Mouse (Mus musculus): Measurements from ENCODE around the gene Fgfr2. TPM values are rescaled to one million over a fixed set of nuclear protein-coding genes. Genes with fewer than 3 reads are reported as not detected.

The Fgfr2 gene
- polyA plus RNA-seq, 1 experiment, result 52.3 TPM

GRCm38 (mm10) chr7:132575623-132576022 is 547.5 kb downstream of the Fgfr2 start:
- TF ChIP-seq CTCF (IDR thresholded peaks at IDR 0.05; ENCODE audit: borderline replicate concordance, extremely low read depth, insufficient read depth, insufficient read length) (peak; percentile 72), POLR2A (IDR thresholded peaks at IDR 0.05; ENCODE audit: borderline replicate concordance, extremely low read depth, insufficient read depth, insufficient read length, poor library complexity, severe bottlenecking) (no peak)
- peak; percentile 96 for DNase-seq (ENCODE audit: low read depth)

DNA sequence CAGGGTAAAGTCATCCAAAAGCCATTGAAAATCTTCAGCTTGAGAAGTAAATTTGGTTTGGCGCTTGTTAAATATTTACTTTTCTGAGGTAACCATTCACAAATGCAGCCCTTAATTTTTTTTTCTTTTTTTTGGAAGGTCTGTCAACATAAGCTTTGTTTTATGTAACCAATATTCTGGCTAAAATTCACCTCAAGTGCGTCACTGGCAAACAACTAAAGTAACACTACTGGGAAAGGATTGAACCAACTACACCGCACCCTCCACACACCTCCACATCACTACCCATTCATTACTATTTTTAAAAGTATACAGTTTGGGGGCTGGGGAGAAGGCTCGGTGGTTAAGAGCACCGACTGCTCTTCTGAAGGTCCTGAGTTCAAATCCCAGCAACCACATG is 548.5 kb downstream of the Fgfr2 start:
- TF ChIP-seq CTCF (IDR thresholded peaks at IDR 0.05; ENCODE audit: borderline replicate concordance, extremely low read depth, insufficient read depth, insufficient read length) (no peak), POLR2A (IDR thresholded peaks at IDR 0.05; ENCODE audit: borderline replicate concordance, extremely low read depth, insufficient read depth, insufficient read length, poor library complexity, severe bottlenecking) (no peak)
- no peak for DNase-seq (ENCODE audit: low read depth)

GRCm38 (mm10) chr7:132573205-132573604 is 549.9 kb downstream of the Fgfr2 start:
- DNase-seq (ENCODE audit: low read depth), result peak; percentile 83
- TF ChIP-seq POLR2A (IDR thresholded peaks at IDR 0.05; ENCODE audit: borderline replicate concordance, extremely low read depth, insufficient read depth, insufficient read length, poor library complexity, severe bottlenecking), result no peak
- no peak for TF ChIP-seq CTCF (IDR thresholded peaks at IDR 0.05; ENCODE audit: borderline replicate concordance, extremely low read depth, insufficient read depth, insufficient read length)

GRCm38 (mm10) chr7:132572738-132573137 is 550.4 kb downstream of the Fgfr2 start:
- TF ChIP-seq POLR2A (IDR thresholded peaks at IDR 0.05; ENCODE audit: borderline replicate concordance, extremely low read depth, insufficient read depth, insufficient read length, poor library complexity, severe bottlenecking), result no peak
- no peak for TF ChIP-seq CTCF (IDR thresholded peaks at IDR 0.05; ENCODE audit: borderline replicate concordance, extremely low read depth, insufficient read depth, insufficient read length)
- peak; percentile 40 for DNase-seq (ENCODE audit: low read depth)

- DNase-seq (ENCODE audit: low read depth), result peak; percentile 75
- TF ChIP-seq POLR2A (IDR thresholded peaks at IDR 0.05; ENCODE audit: borderline replicate concordance, extremely low read depth, insufficient read depth, insufficient read length, poor library complexity, severe bottlenecking), result no peak
- TF ChIP-seq CTCF (IDR thresholded peaks at IDR 0.05; ENCODE audit: borderline replicate concordance, extremely low read depth, insufficient read depth, insufficient read length), result no peak
Observed at GRCm38 (mm10) chr7:132571481-132571880, 551.7 kb downstream of the Fgfr2 start.

DNA sequence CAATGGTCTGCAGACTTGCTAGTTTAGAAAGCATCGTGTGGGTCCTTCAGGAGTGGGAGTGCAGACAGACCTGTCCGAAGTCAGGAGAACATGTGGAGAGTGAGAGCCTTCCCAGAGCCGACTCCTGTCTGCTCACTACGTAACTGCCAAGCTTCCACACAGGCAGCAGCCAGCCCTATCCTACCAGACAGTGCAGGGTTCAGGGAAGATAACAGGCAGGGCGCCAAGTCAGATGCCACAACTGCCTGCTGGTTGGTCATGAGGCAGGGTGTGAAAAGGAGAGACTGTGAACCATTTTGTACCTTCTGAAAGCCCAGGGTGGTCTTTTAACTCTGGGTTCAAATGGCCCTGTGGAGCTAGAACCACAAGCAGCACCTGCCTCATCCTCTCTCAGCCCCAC is 553.1 kb downstream of the Fgfr2 start:
- peak; percentile 31 for DNase-seq (ENCODE audit: low read depth)
- no peak for TF ChIP-seq CTCF (IDR thresholded peaks at IDR 0.05; ENCODE audit: borderline replicate concordance, extremely low read depth, insufficient read depth, insufficient read length)

DNA sequence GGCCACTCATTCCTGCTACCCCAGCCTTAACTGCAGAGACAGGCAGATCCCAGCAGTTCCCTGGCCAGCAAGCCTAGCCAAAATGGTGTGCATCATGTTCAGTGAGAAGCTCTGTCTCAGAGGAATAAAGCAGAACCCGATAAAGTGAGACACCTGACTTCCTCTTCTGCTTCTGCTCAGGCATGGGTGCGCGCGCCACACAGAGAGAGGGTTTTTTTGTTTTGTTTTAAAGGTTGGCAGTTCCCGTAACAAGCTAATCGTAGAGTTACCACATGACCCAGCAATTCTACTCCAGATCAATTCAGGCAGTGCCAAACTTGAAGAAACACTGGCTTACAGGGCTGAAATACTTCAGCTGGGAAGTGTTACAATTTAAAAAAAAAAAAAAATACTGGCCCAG is 554.3 kb downstream of the Fgfr2 start:
- DNase-seq (ENCODE audit: low read depth), result peak; percentile 46
- no peak for TF ChIP-seq CTCF (IDR thresholded peaks at IDR 0.05; ENCODE audit: borderline replicate concordance, extremely low read depth, insufficient read depth, insufficient read length)
- TF ChIP-seq POLR2A (IDR thresholded peaks at IDR 0.05; ENCODE audit: borderline replicate concordance, extremely low read depth, insufficient read depth, insufficient read length, poor library complexity, severe bottlenecking), result no peak

DNA sequence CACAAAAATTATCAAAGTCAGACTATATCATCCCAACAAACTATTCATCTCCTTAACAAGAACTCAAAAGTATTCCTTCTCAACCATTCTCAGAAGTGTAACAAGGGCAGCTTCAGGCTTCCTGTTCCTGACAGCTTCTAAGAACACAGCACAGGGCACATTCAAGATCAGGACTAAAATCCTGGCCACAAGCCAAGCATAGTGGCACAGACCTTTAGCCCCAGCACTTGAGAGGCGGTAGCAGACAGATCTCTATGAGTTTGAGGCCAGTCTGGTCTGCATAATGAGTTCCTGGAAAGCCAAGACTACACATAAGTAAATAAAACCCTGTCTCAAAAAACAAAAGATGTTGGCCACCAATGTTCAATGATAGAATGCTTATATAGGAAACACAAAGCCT is 557.3 kb downstream of the Fgfr2 start:
- peak; percentile 42 for DNase-seq (ENCODE audit: low read depth)
- TF ChIP-seq POLR2A (IDR thresholded peaks at IDR 0.05; ENCODE audit: borderline replicate concordance, extremely low read depth, insufficient read depth, insufficient read length, poor library complexity, severe bottlenecking), result no peak
- no peak for TF ChIP-seq CTCF (IDR thresholded peaks at IDR 0.05; ENCODE audit: borderline replicate concordance, extremely low read depth, insufficient read depth, insufficient read length)

DNA sequence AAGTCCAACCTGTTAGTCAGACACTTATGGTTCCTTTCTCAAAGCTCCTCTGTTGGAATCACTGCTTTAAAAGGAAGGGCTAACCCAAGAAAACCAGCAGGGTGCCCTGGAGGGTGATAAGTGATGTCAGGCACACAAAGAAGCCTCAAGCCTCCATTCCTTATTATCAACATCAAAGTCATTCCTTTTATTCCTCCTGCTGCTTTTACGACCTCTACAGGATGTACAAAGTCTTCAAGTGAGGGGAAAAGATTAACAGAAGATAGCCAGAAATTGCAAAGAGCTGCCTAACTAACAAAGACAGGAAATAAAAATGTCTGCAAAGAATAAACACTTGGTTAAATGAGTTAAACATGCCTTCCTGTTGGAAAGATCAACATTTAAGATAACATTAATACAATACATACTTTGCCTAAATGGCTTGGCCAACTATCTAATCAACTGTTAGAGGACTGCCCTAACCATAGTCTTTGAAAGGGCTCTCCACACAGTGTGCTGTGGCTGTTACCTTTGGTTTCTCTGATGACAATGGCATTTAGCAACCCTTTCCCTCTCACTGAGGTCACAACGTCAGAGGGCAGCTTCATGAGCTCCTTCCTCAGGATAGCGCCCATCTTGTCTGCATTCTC is 563.9 kb downstream of the Fgfr2 start:
- DNase-seq (ENCODE audit: low read depth), result no peak
- no peak for TF ChIP-seq POLR2A (IDR thresholded peaks at IDR 0.05; ENCODE audit: borderline replicate concordance, extremely low read depth, insufficient read depth, insufficient read length, poor library complexity, severe bottlenecking)
- TF ChIP-seq CTCF (IDR thresholded peaks at IDR 0.05; ENCODE audit: borderline replicate concordance, extremely low read depth, insufficient read depth, insufficient read length), result no peak

DNA sequence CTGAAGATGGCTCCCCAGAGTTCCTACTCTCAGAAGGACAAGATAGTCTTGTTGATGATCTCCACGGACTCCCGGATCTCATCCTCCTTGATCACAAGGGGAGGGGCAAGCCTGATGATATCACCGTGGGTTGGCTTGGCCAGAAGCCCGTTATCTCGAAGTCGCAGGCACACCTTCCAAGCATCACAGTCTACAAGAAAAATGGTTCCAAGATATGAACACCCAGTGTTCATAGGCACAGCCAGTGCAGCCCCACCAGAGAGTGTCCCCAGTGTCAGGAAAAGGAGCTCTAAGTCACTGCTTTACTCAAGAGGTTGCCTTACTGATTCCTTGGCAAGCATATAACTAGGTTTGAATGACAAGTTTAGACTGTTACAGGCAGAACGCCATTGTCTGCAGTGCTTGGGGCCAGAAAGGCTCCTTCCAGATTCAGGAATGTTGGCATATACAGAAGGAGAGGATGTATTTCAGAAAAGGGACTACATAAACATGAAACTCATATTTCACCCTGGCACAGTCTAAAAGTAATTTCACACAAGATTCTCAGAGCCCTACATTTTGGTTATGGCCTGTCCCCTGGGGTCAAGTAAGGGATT is 564.9 kb downstream of the Fgfr2 start:
- no peak for DNase-seq (ENCODE audit: low read depth)
- TF ChIP-seq CTCF (IDR thresholded peaks at IDR 0.05; ENCODE audit: borderline replicate concordance, extremely low read depth, insufficient read depth, insufficient read length) (no peak), POLR2A (IDR thresholded peaks at IDR 0.05; ENCODE audit: borderline replicate concordance, extremely low read depth, insufficient read depth, insufficient read length, poor library complexity, severe bottlenecking) (no peak)

- TF ChIP-seq CTCF (IDR thresholded peaks at IDR 0.05; ENCODE audit: borderline replicate concordance, extremely low read depth, insufficient read depth, insufficient read length) (no peak), POLR2A (IDR thresholded peaks at IDR 0.05; ENCODE audit: borderline replicate concordance, extremely low read depth, insufficient read depth, insufficient read length, poor library complexity, severe bottlenecking) (no peak)
Observed at GRCm38 (mm10) chr7:132556575-132556974, 566.6 kb downstream of the Fgfr2 start.

DNA sequence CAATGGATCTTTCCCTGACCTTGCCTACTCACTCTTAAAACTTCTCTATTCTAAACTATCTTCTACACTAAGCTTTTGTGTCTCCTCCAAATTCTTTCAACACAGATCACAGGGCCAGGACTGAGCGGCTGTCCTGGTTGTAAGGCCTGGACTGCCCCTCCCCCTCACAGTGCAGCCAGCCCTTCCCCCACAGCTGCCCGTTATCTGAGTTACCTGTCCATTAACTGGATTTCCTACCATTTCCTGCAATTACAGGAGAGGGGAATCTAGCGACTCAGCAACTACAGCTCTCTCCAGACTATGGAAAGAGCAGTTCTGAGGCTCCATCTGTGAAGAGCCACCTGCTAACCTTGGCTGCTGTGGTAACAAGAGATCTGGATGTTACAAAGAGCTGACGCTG is 567.2 kb downstream of the Fgfr2 start:
- no peak for TF ChIP-seq POLR2A (IDR thresholded peaks at IDR 0.05; ENCODE audit: borderline replicate concordance, extremely low read depth, insufficient read depth, insufficient read length, poor library complexity, severe bottlenecking)
- TF ChIP-seq CTCF (IDR thresholded peaks at IDR 0.05; ENCODE audit: borderline replicate concordance, extremely low read depth, insufficient read depth, insufficient read length), result no peak
- DNase-seq (ENCODE audit: low read depth), result peak; percentile 20

More at GRCm38 (mm10) chr7:132556575-132556974, 566.6 kb downstream of the Fgfr2 start:
- DNase-seq (ENCODE audit: low read depth), result no peak

Data from brain, embryonic 14.5 days (tissue).